Mouse (Mus musculus) forebrain, postnatal 0 days (tissue): ENCODE results near the gene Ikzf4. TPM values are rescaled to one million over a fixed set of nuclear protein-coding genes. Genes with fewer than 3 reads are reported as not detected.

ENCODE experiments used
- ATAC-seq: fragments of 200-750 bp; cut with Nextera tagmentation; 2 replicates; pipeline ENCODE4 v1.8.0; 2017; ENCODE audit warnings: mild to moderate bottlenecking, moderate library complexity
- DNase-seq: peaks from one replicate; pipeline ENCODE4 v3.0.0-alpha.2; 2015
- H3K27ac ChIP-seq: fragments of 300-500 bp; sonication (generic); 2 replicates; pipeline ENCODE4 v1.5.1; 2014; ENCODE audit warnings: low read depth, mild to moderate bottlenecking, antibody characterized with exemption, low read length, moderate library complexity, mixed read lengths
- H3K27me3 ChIP-seq: fragments of 300-500 bp; sonication (generic); 2 replicates; pipeline ENCODE4 v1.6.1; 2014; ENCODE audit warnings: mild to moderate bottlenecking, low read length, mixed read lengths; ENCODE audit not compliant: insufficient read depth
- H3K36me3 ChIP-seq: fragments of 300-500 bp; sonication (generic); 2 replicates; pipeline ENCODE4 v1.6.1; 2014; ENCODE audit warnings: mild to moderate bottlenecking, moderate library complexity; ENCODE audit not compliant: insufficient read depth
- H3K4me1 ChIP-seq: fragments of 300-500 bp; sonication (generic); 2 replicates; pipeline ENCODE4 v1.6.1; 2014; ENCODE audit warnings: antibody characterized with exemption; ENCODE audit not compliant: insufficient read depth
- H3K4me2 ChIP-seq: fragments of 300-500 bp; sonication (generic); 2 replicates; pipeline ENCODE4 v1.6.1; 2014; ENCODE audit warnings: low read depth, mild to moderate bottlenecking, moderate library complexity
- H3K4me3 ChIP-seq: fragments of 300-500 bp; sonication (generic); 2 replicates; pipeline ENCODE4 v1.5.1; 2014; ENCODE audit warnings: low read depth, low read length, mixed read lengths
- H3K9ac ChIP-seq: fragments of 300-500 bp; sonication (generic); 2 replicates; pipeline ENCODE4 v1.6.1; 2014; ENCODE audit warnings: mild to moderate bottlenecking
- H3K9me3 ChIP-seq: fragments of 300-500 bp; sonication (generic); 2 replicates; pipeline ENCODE4 v1.6.1; 2016; ENCODE audit warnings: low read length
- CTCF ChIP-seq: sonication (generic); IDR thresholded peaks from 2 replicates; pipeline ENCODE4 v1.5.1; 2016; ENCODE audit warnings: antibody characterized with exemption, control low read depth, low read depth
- WGBS: fragments of 180-500 bp; shearing (Covaris S2); extraction: QIAGEN DNeasy Blood & Tissue Kit; methylation state at CpG from one replicate; pipeline ENCODE4 v1.1.7; 2014; 5-methylcytosine and 5-hydroxymethylcytosine counted together
- polyA plus RNA-seq: library from polyadenylated mRNA; unstranded; fragments of >200 nt; fragmentation: Nextera tagmentation; extraction: Ambion mirVana; gene quantifications from 2 replicates; pipeline ENCODE4 v1.2.1, GENCODE M21; 2015
- total RNA-seq: library from RNA; depleted of rRNA; stranded (reverse); fragments of >200 nt; gene quantifications from 2 replicates; pipeline ENCODE4 v1.2.3, GENCODE M21; 2014

The Ikzf4 gene
- total and polyA plus RNA-seq, 2 experiments from 2014 or later = 11.3 to 15.6 TPM

DNA sequence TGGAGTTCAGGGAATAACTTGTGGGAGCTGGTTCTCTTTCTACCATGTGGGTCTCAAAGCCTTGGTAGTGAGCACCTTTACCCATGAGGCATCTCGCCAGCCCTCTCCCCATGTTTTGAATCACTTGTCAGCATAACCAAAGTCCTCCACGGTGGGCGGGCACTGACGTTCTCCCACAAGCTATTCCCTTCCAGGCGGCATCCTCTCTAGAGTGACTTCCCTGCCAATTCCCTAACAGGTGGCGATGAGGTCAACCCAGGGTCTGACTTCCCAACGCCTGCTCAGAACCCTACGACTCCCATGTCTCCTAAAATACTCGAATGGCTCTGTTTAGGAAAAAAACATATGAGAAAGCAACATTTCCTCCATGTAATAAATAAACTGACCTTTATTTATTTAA is 12.1 kb upstream of the Ikzf4 start:
- Histone ChIP-seq H3K9me3 (no peaks in the 10 kb centered on the region), H3K27me3 (no peaks in the 10 kb centered on the region), H3K9ac (no peak overlapping the region), H3K27ac (no peak overlapping the region), H3K4me2 (no peak overlapping the region), H3K4me1 (no peaks in the 10 kb centered on the region), H3K4me3 (no peak overlapping the region), H3K36me3 (no peaks in the 10 kb centered on the region)
- no peak for ATAC-seq
- no peak for TF ChIP-seq CTCF
- no peak for DNase-seq
- 62% methylated on average over 9 of the region's 9 CpGs for WGBS

DNA sequence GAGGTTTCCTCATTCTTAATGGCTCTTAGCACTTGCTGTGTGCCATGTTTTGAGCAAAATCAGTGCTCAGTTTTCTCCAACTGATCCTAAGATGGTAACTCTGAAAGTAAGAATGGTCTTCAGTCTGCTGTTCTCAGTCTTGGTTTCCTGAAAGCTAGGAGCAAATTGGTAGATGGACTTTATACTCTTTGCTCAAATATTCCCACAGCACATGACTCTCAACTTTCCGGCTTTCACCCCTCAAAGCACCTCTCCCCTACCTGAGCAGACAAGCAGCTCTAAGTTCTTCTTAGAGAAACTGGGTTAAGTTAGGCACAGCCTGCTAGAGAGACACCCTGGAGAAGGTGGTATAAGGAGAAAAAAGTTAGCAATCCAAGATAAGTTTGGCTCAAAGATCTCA is 10.9 kb upstream of the Ikzf4 start:
- DNase-seq = no peak
- Histone ChIP-seq H3K27ac (no peak overlapping the region), H3K9ac (no peak overlapping the region), H3K4me1 (no peaks in the 10 kb centered on the region), H3K4me2 (no peak overlapping the region), H3K36me3 (no peaks in the 10 kb centered on the region), H3K27me3 (no peaks in the 10 kb centered on the region), H3K9me3 (no peaks in the 10 kb centered on the region), H3K4me3 (no peak overlapping the region)
- TF ChIP-seq CTCF = no peak
- ATAC-seq = no peak
- WGBS = 94% methylated on average over 1 of the region's 1 CpGs

DNA sequence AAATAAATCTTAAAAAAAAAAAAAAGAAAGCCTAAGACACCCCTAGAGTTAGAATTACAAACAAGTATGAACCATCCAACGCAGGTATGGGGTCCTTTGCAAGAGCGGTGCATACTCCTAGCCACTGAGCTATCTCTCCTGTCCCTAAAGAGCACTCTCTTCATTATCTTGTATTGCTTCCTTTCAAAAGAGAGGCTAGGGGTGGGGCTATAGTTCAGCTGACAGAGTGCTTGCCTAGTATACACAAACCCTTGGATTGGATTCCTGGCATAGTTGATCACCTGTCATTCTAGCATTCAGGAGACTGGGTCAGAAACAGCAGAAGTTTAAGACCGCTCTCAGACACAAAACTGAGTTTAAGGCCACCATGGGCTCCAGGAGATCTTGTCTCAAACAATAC is 9.5 kb upstream of the Ikzf4 start:
- Histone ChIP-seq H3K4me3 (no peak overlapping the region), H3K27me3 (no peaks in the 10 kb centered on the region), H3K4me2 (no peak overlapping the region), H3K4me1 (no peaks in the 10 kb centered on the region), H3K9ac (no peak overlapping the region), H3K27ac (no peak overlapping the region), H3K36me3 (no peaks in the 10 kb centered on the region), H3K9me3 (no peaks in the 10 kb centered on the region)
- no peak for TF ChIP-seq CTCF
- ATAC-seq (no peak), DNase-seq (no peak)
- WGBS = 83% methylated on average over 3 of the region's 3 CpGs

DNA sequence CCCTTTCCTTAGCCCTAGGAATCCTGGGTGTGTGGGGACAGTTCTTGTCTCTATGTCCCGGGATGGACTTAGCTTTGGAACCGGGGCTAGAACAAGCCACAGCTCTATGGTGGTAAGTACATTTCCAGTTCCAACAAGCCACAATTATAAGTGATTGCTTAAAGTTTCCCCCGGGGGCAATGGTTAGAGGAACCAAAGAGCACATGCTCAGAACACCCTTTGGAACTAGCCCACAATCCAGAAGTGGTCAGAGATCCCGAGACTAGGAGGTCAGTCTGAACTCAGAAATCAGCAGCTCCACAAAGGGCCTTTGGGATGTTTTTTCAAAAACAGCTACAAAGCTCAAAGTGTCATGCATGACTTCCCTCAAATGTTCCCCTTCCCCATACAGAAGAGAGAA is 8.1 kb upstream of the Ikzf4 start:
- 65% methylated on average over 4 of the region's 4 CpGs for WGBS
- Histone ChIP-seq H3K4me2 (no peak overlapping the region), H3K36me3 (no peaks in the 10 kb centered on the region), H3K9me3 (no peaks in the 10 kb centered on the region), H3K9ac (no peak overlapping the region), H3K4me1 (no peaks in the 10 kb centered on the region), H3K27ac (no peak overlapping the region), H3K4me3 (no peak overlapping the region), H3K27me3 (no peaks in the 10 kb centered on the region)
- no peak for ATAC-seq
- TF ChIP-seq CTCF = no peak
- no peak for DNase-seq

DNA sequence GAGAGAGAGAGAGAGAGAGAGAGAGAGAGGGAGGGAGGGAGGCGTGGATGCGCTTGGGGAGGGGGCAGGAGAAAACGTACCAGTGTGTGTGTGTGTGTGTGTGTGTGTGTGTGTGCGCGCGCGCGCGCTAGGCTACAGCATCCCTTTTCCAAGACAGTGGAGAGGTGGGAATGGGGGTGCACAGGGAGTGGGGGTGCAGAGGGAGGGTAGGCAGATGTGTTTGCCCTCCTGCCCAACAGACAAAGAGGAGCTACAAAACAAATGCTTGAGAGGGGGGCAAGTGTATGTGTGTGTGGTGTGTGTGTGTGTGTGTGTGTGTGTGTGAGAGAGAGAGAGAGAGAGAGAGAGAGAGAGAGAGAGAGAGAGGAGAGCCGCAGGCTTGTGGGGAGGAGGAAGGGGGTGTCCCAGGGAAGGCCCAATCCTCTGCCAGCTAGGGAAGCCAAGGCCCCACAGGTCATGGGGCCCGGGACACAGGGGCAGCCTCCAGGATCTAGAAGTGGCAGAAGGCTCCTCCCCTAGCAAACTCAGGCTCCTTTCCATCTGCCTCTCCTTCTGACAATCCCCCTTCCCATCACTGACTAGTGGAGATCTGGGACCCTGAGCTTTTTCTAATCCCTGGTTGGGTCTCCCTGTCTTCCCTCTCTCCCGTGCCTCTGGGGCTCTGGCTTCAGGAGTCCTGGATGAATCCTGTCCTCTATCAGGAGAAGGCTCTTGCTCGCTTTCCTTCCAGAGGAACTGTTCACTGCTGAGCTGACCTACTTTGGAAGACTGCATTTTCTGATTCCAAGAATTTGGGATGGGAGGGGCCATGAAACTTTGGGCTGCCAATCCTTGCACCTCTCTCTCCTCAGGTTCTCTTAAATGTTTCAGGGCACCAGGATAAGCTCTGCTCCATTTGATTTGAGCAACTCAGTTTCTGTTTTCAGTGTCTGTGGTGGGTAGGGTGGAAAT is 623 bp upstream of the Ikzf4 start:
- WGBS = 12% methylated on average over 4 of the region's 13 CpGs
- peak; percentile 81 for ATAC-seq
- H3K9ac ChIP-seq = peak overlapping the region; percentile 51
- DNase-seq = peak; percentile 87
- no peaks in the 10 kb centered on the region for H3K27me3 ChIP-seq
- H3K36me3 ChIP-seq = peaks cover under 1% of the 10 kb centered on the region
- TF ChIP-seq CTCF = no peak
- H3K4me2 ChIP-seq = peak overlapping the region; percentile 67
- H3K4me3 ChIP-seq = peak overlapping the region; percentile 54
- H3K27ac ChIP-seq = peak overlapping the region; percentile 93
- H3K4me1 ChIP-seq = peaks cover 19% of the 10 kb centered on the region
- H3K9me3 ChIP-seq = no peaks in the 10 kb centered on the region

DNA sequence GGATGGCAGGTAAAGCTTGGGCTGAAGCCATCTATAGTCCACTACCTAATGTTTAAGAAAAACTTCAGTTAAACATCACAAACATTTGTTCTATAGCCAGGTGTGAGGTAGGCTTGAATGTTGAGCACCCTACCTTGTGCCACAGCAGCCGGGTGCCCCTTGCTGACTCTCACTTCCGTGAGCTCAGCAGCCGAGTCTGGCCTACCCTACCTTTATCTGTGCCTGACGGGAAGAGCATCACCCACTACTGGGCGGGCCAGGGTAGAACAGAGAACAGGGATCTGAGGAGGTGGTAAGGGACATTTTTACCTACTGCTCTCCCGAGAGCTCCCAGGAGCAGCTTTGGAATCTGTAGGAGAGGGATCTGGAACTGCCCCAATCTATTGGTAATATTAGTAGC is 3.0 kb downstream of the Ikzf4 start:
- WGBS = 85% methylated on average over 6 of the region's 6 CpGs
- TF ChIP-seq CTCF = no peak

DNA sequence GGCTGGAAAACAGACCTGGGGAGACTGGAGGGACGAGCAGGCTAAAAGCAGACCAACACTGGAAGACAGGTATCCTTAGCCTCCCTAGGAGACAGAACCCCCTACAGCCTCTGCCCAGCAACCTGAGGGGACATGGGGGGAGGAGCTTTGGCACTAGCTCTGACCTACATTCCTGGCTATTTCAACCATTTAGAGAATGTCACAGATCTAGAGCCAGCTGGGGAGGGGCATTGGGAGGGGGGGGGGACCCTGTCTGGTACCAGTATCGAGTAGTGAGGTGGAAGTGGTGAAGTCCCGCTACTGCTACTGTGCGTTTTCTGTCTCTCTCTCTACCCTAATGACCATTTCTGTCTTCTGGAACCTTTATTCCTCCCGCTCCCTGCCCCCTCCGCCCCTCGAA is 3.9 kb downstream of the Ikzf4 start:
- TF ChIP-seq CTCF = no peak
- peaks cover 35% of the 10 kb centered on the region for H3K36me3 ChIP-seq
- H3K4me3 ChIP-seq = no peak overlapping the region
- ATAC-seq = no peak
- H3K9ac ChIP-seq = no peak overlapping the region
- no peaks in the 10 kb centered on the region for H3K27me3 ChIP-seq
- no peak for DNase-seq
- H3K9me3 ChIP-seq = no peaks in the 10 kb centered on the region
- H3K4me2 ChIP-seq = no peak overlapping the region
- WGBS = 75% methylated on average over 7 of the region's 7 CpGs
- H3K4me1 ChIP-seq = peaks cover 18% of the 10 kb centered on the region
- H3K27ac ChIP-seq = no peak overlapping the region

More for the DNA sequence above, 3.0 kb downstream of the Ikzf4 start:
- H3K9ac ChIP-seq = peak overlapping the region; percentile 14; the same call in 1 of the 2 replicates
- no peak overlapping the region for H3K4me2 ChIP-seq
- H3K27me3 ChIP-seq = no peaks in the 10 kb centered on the region
- no peak overlapping the region for H3K4me3 ChIP-seq
- DNase-seq (no peak), ATAC-seq (no peak)
- no peaks in the 10 kb centered on the region for H3K9me3 ChIP-seq
- H3K36me3 ChIP-seq = peaks cover 33% of the 10 kb centered on the region
- H3K27ac ChIP-seq = no peak overlapping the region
- H3K4me1 ChIP-seq = peaks cover 19% of the 10 kb centered on the region
